8 mouse cellular contexts compared by ENCODE assay signal in genomic region chr2:181593042-181593421, GRCm38 (mm10). TPM values are rescaled to one million over a fixed set of nuclear protein-coding genes. Genes with fewer than 3 reads are reported as not detected.
DNase-seq lines count a peak whose midpoint lies in the region; ATAC-seq and TF ChIP-seq lines count a peak whose summit lies in the region.

No protein-coding gene starts in this region.

- WGBS in heart, embryonic 13.5 days = 6% methylated on average over 6 of the region's 6 CpGs
- 4% methylated on average over 6 of the region's 6 CpGs for WGBS in heart, embryonic 16.5 days
- under 1% methylated on average over 6 of the region's 6 CpGs for WGBS in liver, embryonic 15.5 days (ENCODE audit: insufficient replicate concordance)
- WGBS in small intestine, adult 2 months = 15% methylated on average over 6 of the region's 6 CpGs

- peak overlapping the region; percentile 74 for H3K27ac ChIP-seq in heart, embryonic 13.5 days (replicated peaks)
- H3K27ac ChIP-seq in heart, embryonic 16.5 days (ENCODE audit: low read length) = peak overlapping the region; percentile 81
- H3K27ac ChIP-seq in liver, embryonic 15.5 days (replicated peaks) = peak overlapping the region; percentile 79
- H3K27ac ChIP-seq in small intestine, adult 2 months (ENCODE audit: insufficient read depth, low read depth, low read length) = peak overlapping the region; percentile 25; the same call in 1 of the 2 replicates

- TF ChIP-seq POLR2A in small intestine, adult 2 months (IDR thresholded peaks at IDR 0.05; ENCODE audit: low read depth, low read length) = no peak

- H3K4me1 ChIP-seq in heart, embryonic 13.5 days = peaks cover 29% of the 10 kb centered on the region
- H3K4me1 ChIP-seq in heart, embryonic 16.5 days (ENCODE audit: control insufficient read depth, insufficient read depth, low read length) = peaks cover 10% of the 10 kb centered on the region
- H3K4me1 ChIP-seq in liver, embryonic 15.5 days (replicated peaks) = peaks cover 47% of the 10 kb centered on the region
- peaks cover 3% of the 10 kb centered on the region; the same call in 1 of the 2 replicates for H3K4me1 ChIP-seq in small intestine, adult 2 months (ENCODE audit: control insufficient read depth, insufficient read depth, insufficient read length, low read length)

- peak overlapping the region; percentile 97 for H3K4me3 ChIP-seq in heart, embryonic 13.5 days
- peak overlapping the region; percentile 95 for H3K4me3 ChIP-seq in heart, embryonic 16.5 days (ENCODE audit: low read length)
- peak overlapping the region; percentile 77 for H3K4me3 ChIP-seq in liver, embryonic 15.5 days (replicated peaks)
- peak overlapping the region; percentile 74 for H3K4me3 ChIP-seq in small intestine, adult 2 months (ENCODE audit: low read depth, low read length)

- H3K36me3 ChIP-seq in heart, embryonic 13.5 days = peaks cover 28% of the 10 kb centered on the region
- H3K36me3 ChIP-seq in heart, embryonic 16.5 days (ENCODE audit: control insufficient read depth, insufficient read depth) = peaks cover 9% of the 10 kb centered on the region
- peaks cover 27% of the 10 kb centered on the region for H3K36me3 ChIP-seq in liver, embryonic 15.5 days (replicated peaks)
- H3K36me3 ChIP-seq in small intestine, adult 2 months (ENCODE audit: control insufficient read depth, insufficient read depth, low read length) = peaks cover 4% of the 10 kb centered on the region; the same call in 1 of the 2 replicates

- H3K4me2 ChIP-seq in heart, embryonic 13.5 days = peak overlapping the region; percentile 88
- H3K4me2 ChIP-seq in heart, embryonic 16.5 days (ENCODE audit: low read depth, low read length) = peak overlapping the region; percentile 71
- peak overlapping the region; percentile 96 for H3K4me2 ChIP-seq in liver, embryonic 15.5 days

- intact Hi-C loops in heart, postnatal 36 days (cut with DNase I) = no loop called here

- no peak for TF ChIP-seq CTCF in small intestine, adult 2 months (IDR thresholded peaks at IDR 0.05; ENCODE audit: extremely low read depth, insufficient read length, insufficient replicate concordance, low read depth, low read length)

- no peaks in the 10 kb centered on the region for H3K9me3 ChIP-seq in heart, embryonic 13.5 days
- H3K9me3 ChIP-seq in heart, embryonic 16.5 days (replicated peaks; ENCODE audit: control insufficient read depth, low read length) = no peaks in the 10 kb centered on the region
- no peaks in the 10 kb centered on the region for H3K9me3 ChIP-seq in liver, embryonic 15.5 days (replicated peaks)

- peak overlapping the region; percentile 98 for H3K9ac ChIP-seq in heart, embryonic 13.5 days
- peak overlapping the region; percentile 88 for H3K9ac ChIP-seq in heart, embryonic 16.5 days (ENCODE audit: low read length)
- H3K9ac ChIP-seq in liver, embryonic 15.5 days = peak overlapping the region; percentile 78

- no peak for ATAC-seq in heart, embryonic 13.5 days (ENCODE audit: extremely low read depth, insufficient number of reproducible peaks, low FRiP score, low TSS enrichment)
- ATAC-seq in heart, embryonic 16.5 days (replicated peaks; ENCODE audit: extremely low read depth, insufficient read depth, low FRiP score) = peak; percentile 9; the same call in 1 of the 2 replicates
- ATAC-seq in liver, embryonic 15.5 days (ENCODE audit: insufficient read depth) = peak; percentile 8; the same call in 1 of the 2 replicates
- no peak for ATAC-seq in erythroid progenitor cell, adult 5-6 weeks (replicated peaks; ENCODE audit: low FRiP score, poor library complexity, severe bottlenecking)

- no peak for DNase-seq in heart, postnatal 36 days
- DNase-seq in MEL-GATA-1-ER (ENCODE audit: extremely low read depth, low read depth) = peak; percentile 69
- DNase-seq in urinary bladder, postnatal 36 days (ENCODE audit: low spot score in 2 of 2) = no peak

- no peaks in the 10 kb centered on the region for H3K27me3 ChIP-seq in heart, embryonic 13.5 days (replicated peaks)
- H3K27me3 ChIP-seq in heart, embryonic 16.5 days (ENCODE audit: control insufficient read depth, insufficient read depth, low read length) = no peaks in the 10 kb centered on the region
- peaks cover 23% of the 10 kb centered on the region for H3K27me3 ChIP-seq in liver, embryonic 15.5 days
- H3K27me3 ChIP-seq in small intestine, adult 2 months (ENCODE audit: control insufficient read depth, insufficient read depth, low read length) = no peaks in the 10 kb centered on the region

RNA-seq across cellular contexts. Expression of gene Zfp512b, which starts 0.4 kb away (rescaled TPM):
- polyA plus RNA-seq in heart, embryonic 13.5 days (2015; fragmentation: Nextera tagmentation; extraction: Ambion mirVana) = 25.3 and 28.5 TPM in 2 replicates
- total RNA-seq in heart, postnatal 36 days (2021) = 10 to 100 TPM; 16.6 to 18.0 TPM
- polyA plus RNA-seq in heart, embryonic 16.5 days (2015; fragmentation: Nextera tagmentation; extraction: Ambion mirVana) = 22.8 and 26.0 TPM in 2 replicates
- polyA plus RNA-seq in liver, embryonic 15.5 days (2015; fragmentation: Nextera tagmentation; extraction: Ambion mirVana) = 9.3 and 9.6 TPM in 2 replicates
- polyA plus RNA-seq in small intestine, adult 2 months (2012; rRNA removed) = 12.7 and 15.7 TPM in 2 replicates
- total RNA-seq in erythroid progenitor cell, adult 5-6 weeks (2015; ENCODE audit: low replicate concordance) = 2.5 and 14.8 TPM in 2 replicates
- 0.39 and 4.2 TPM in 2 replicates for total RNA-seq in erythroid progenitor cell, adult 5-6 weeks (2017; ENCODE audit: low replicate concordance)

RNA-seq across cellular contexts. Expression of gene Prpf6, which starts 1.4 kb away (rescaled TPM):
- polyA plus RNA-seq in heart, embryonic 13.5 days (2015; fragmentation: Nextera tagmentation; extraction: Ambion mirVana) = 40.1 and 44.4 TPM in 2 replicates
- 10 to 100 TPM; 36.0 to 38.3 TPM for total RNA-seq in heart, postnatal 36 days (2021)
- polyA plus RNA-seq in heart, embryonic 16.5 days (2015; fragmentation: Nextera tagmentation; extraction: Ambion mirVana) = 47.4 and 47.6 TPM in 2 replicates
- 23.8 and 25.9 TPM in 2 replicates for polyA plus RNA-seq in liver, embryonic 15.5 days (2015; fragmentation: Nextera tagmentation; extraction: Ambion mirVana)
- polyA plus RNA-seq in small intestine, adult 2 months (2012; rRNA removed) = 4.9 and 10.4 TPM in 2 replicates
- total RNA-seq in erythroid progenitor cell, adult 5-6 weeks (2015; ENCODE audit: low replicate concordance) = 11.7 and 13.0 TPM in 2 replicates
- 28.1 and 33.1 TPM in 2 replicates for total RNA-seq in erythroid progenitor cell, adult 5-6 weeks (2017; ENCODE audit: low replicate concordance)

RNA-seq across cellular contexts. Expression of gene Samd10, which starts 6.0 kb away (rescaled TPM):
- polyA plus RNA-seq in heart, embryonic 13.5 days (2015; fragmentation: Nextera tagmentation; extraction: Ambion mirVana) = 12.8 and 13.1 TPM in 2 replicates
- total RNA-seq in heart, postnatal 36 days (2021) = 1 to 10 TPM; 2.3 to 2.4 TPM
- polyA plus RNA-seq in heart, embryonic 16.5 days (2015; fragmentation: Nextera tagmentation; extraction: Ambion mirVana) = 11.2 and 12.4 TPM in 2 replicates
- 2.2 and 2.6 TPM in 2 replicates for polyA plus RNA-seq in liver, embryonic 15.5 days (2015; fragmentation: Nextera tagmentation; extraction: Ambion mirVana)
- 13.6 and 26.0 TPM in 2 replicates for polyA plus RNA-seq in small intestine, adult 2 months (2012; rRNA removed)
- 4.0 TPM in 1 of 2 replicates, not detected in the other for total RNA-seq in erythroid progenitor cell, adult 5-6 weeks (2015; ENCODE audit: low replicate concordance)
- 0.08 and 0.77 TPM in 2 replicates for total RNA-seq in erythroid progenitor cell, adult 5-6 weeks (2017; ENCODE audit: low replicate concordance)

RNA-seq across cellular contexts. Expression of gene Uckl1, which starts 8.3 kb away (rescaled TPM):
- 63.8 and 64.0 TPM in 2 replicates for polyA plus RNA-seq in heart, embryonic 13.5 days (2015; fragmentation: Nextera tagmentation; extraction: Ambion mirVana)
- 10 to 100 TPM; 36.6 to 47.4 TPM for total RNA-seq in heart, postnatal 36 days (2021)
- 77.3 and 85.8 TPM in 2 replicates for polyA plus RNA-seq in heart, embryonic 16.5 days (2015; fragmentation: Nextera tagmentation; extraction: Ambion mirVana)
- polyA plus RNA-seq in liver, embryonic 15.5 days (2015; fragmentation: Nextera tagmentation; extraction: Ambion mirVana) = 20.4 and 27.5 TPM in 2 replicates
- polyA plus RNA-seq in small intestine, adult 2 months (2012; rRNA removed) = 96.9 and 149 TPM in 2 replicates
- total RNA-seq in erythroid progenitor cell, adult 5-6 weeks (2015; ENCODE audit: low replicate concordance) = 26.4 and 37.1 TPM in 2 replicates
- total RNA-seq in erythroid progenitor cell, adult 5-6 weeks (2017; ENCODE audit: low replicate concordance) = 15.2 and 30.2 TPM in 2 replicates

Comparison
In these comparisons a context has a peak if more than half of its experiments do, and no peak if none do; other contexts are left out.
1. ATAC-seq: peak in heart, embryonic 16.5 days (single experiment) and liver, embryonic 15.5 days (single experiment); none in heart, embryonic 13.5 days (single experiment) and erythroid progenitor cell, adult 5-6 weeks (single experiment).
2. H3K27ac ChIP-seq: peak in every context shown above with its lines; median percentile 81 in heart, embryonic 16.5 days; 79 in liver, embryonic 15.5 days; 74 in heart, embryonic 13.5 days; 25 in small intestine, adult 2 months.
3. Peak in every context shown above with its lines, with median percentiles within 50 percentile points of each other: H3K4me2 ChIP-seq, H3K4me3 ChIP-seq and H3K9ac ChIP-seq.